ENCODE assay signal across 29 mouse cellular contexts in the genomic region with DNA sequence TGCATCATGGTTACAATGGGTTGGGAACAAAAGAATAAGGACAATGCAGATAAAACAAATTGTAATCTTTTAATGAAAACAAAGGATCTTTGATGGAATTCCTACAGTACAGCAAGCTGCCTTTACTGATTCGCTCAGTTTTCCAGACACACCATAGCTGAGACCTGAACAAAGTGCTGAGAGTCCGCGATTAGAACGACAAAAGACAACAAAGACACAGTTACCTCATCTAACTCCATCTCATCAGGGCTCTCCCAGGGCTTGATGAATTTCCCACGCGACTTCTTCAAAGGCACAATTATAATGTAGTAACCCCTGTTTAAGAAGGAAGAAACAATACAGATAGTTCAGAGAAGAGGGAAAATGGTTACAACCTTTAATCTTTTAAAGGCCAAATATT.
"Had no signal": no experiment of that assay in that cellular context is flagged by ENCODE, and none has a peak within 500 bp of the region (broad histone marks: within the 10 kb centered on the region; RNA-seq: fewer than 3 reads in every experiment).

No protein-coding gene starts in this region.

- DNase-seq: heart, postnatal 10 days; heart, postnatal 14 days; heart, postnatal 36 days; heart, postnatal 4 days; kidney, adult 11 months; kidney, adult 2 months; kidney, adult 8-10 months; kidney, adult 9 months; kidney, postnatal 10 days; kidney, postnatal 14 days; kidney, postnatal 25 days; kidney, postnatal 36 days; kidney, postnatal 4 days; layer of hippocampus, adult 9-11 months had no signal

- H3K36me3 ChIP-seq: heart, embryonic 10.5 days; hindbrain, embryonic 10.5 days; hindbrain, embryonic 12.5 days; hindbrain, embryonic 15.5 days; intestine, embryonic 15.5 days had no signal

- H3K9ac ChIP-seq: heart, embryonic 12.5 days; heart, embryonic 13.5 days; heart, embryonic 15.5 days; hindbrain, embryonic 12.5 days; hindbrain, embryonic 13.5 days; hindbrain, embryonic 14.5 days; hindbrain, embryonic 15.5 days; intestine, embryonic 15.5 days; kidney, embryonic 15.5 days had no signal

- H3K4me3 ChIP-seq: heart, embryonic 10.5 days; heart, embryonic 12.5 days; heart, embryonic 13.5 days; heart, embryonic 15.5 days; hindbrain, embryonic 10.5 days; hindbrain, embryonic 12.5 days; hindbrain, embryonic 13.5 days; hindbrain, embryonic 15.5 days; intestine, embryonic 15.5 days; kidney, embryonic 15.5 days; layer of hippocampus, adult 2 months; left cerebral cortex, adult 2 months had no signal

- H3K9me3 ChIP-seq: heart, embryonic 10.5 days; heart, embryonic 12.5 days; heart, embryonic 13.5 days; heart, embryonic 15.5 days; hindbrain, embryonic 10.5 days; hindbrain, embryonic 12.5 days; hindbrain, embryonic 13.5 days; hindbrain, embryonic 15.5 days; intestine, embryonic 15.5 days; kidney, embryonic 15.5 days had no signal

- H3K4me1 ChIP-seq: hindbrain, embryonic 10.5 days; hindbrain, embryonic 12.5 days; hindbrain, embryonic 13.5 days; hindbrain, embryonic 15.5 days; intestine, embryonic 15.5 days; kidney, embryonic 15.5 days had no signal

- H3K27ac ChIP-seq: heart, embryonic 10.5 days; heart, embryonic 13.5 days; heart, embryonic 15.5 days; hindbrain, embryonic 10.5 days; hindbrain, embryonic 12.5 days; hindbrain, embryonic 13.5 days; hindbrain, embryonic 14.5 days; hindbrain, embryonic 15.5 days; hindbrain, postnatal 0 days; intestine, embryonic 15.5 days; kidney, embryonic 15.5 days; kidney, postnatal 0 days; layer of hippocampus, adult 2 months; left cerebral cortex, adult 2 months had no signal
